Mouse (Mus musculus): Measurements from ENCODE around the gene Kif16b. TPM values are rescaled to one million over a fixed set of nuclear protein-coding genes. Genes with fewer than 3 reads are reported as not detected.

The Kif16b gene
- total and polyA plus RNA-seq, 3 experiments: 10.7 to 32.0 (median 13.0) TPM

DNA sequence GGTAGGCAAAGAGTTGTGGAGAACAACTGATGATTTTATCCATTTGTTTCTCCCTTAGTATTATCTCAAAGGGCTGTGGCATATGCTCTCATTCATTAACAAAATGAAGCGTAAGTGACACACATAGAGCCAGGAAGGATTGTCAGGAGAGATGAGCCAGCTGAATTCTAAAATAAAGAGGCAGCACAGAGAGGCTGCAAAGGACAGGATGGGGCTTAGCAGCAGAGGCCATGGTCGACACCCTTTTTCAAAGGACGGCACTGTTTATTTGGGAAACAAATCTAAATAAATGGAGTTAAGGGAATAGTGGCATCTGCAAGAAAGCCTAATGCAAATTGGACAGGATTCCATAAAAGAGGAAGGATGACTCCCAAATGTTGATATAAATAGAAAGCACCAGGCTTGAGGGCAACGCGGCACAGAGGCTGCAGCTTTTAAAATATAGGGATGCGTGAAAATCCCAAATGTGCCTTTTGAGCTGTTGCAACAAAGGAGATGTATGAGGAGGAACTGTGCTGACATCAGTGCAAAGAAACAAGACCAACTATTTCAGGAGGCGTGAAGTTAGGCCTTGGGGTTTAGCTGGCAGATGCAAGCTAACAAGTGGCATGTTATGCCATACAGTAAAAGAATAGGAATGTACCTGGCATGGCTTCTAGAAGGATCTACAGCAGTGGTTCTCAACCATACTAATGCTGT is 265.6 kb downstream of the Kif16b start:
- peaks cover 2 to 8% of the 10 kb centered on the region in 2 experiments; a peak in 3 of 4 replicates for H3K4me1 ChIP-seq (ENCODE audit: control insufficient read depth in 1 of 2, insufficient read depth in 2 of 2, low read length in 2 of 2)
- H3K36me3 ChIP-seq (ENCODE audit: control insufficient read depth in 1 of 2, insufficient read depth in 2 of 2, low read length in 2 of 2): peaks cover 0 to 4% of the 10 kb centered on the region in 2 experiments; a peak in 2 of 4 replicates
- H3K79me2 ChIP-seq (ENCODE audit: control insufficient read depth, insufficient read depth, low read length, poor library complexity): no peaks in the 10 kb centered on the region
- no peak for DNase-seq (ENCODE audit: low read depth, low spot score)
- H3K4me3 ChIP-seq (ENCODE audit: control insufficient read depth in 1 of 2, insufficient read depth in 1 of 2, low read depth in 2 of 2, low read length in 2 of 2): no peak overlapping the region
- H3K9ac ChIP-seq (ENCODE audit: control insufficient read depth, low read depth, low read length, poor library complexity, severe bottlenecking): no peak overlapping the region
- no peaks in the 10 kb centered on the region for H3K27me3 ChIP-seq (ENCODE audit: control insufficient read depth in 1 of 2, insufficient read depth in 2 of 2, low read length in 2 of 2)
- H3K27ac ChIP-seq (ENCODE audit: control insufficient read depth, low read depth, low read length): no peak overlapping the region
- no peaks in the 10 kb centered on the region for H3K9me3 ChIP-seq (replicated peaks; ENCODE audit: insufficient read depth, low read length)
- TF ChIP-seq KAT2A (conservative IDR thresholded peaks at IDR 0.05; ENCODE audit: low read depth, low read length) (no peak), CHD1 (IDR thresholded peaks at IDR 0.05; ENCODE audit: low read depth, low read length) (no peak), MAZ (IDR thresholded peaks at IDR 0.05; ENCODE audit: low read depth, low read length) (no peak), ZMIZ1 (IDR thresholded peaks at IDR 0.05; ENCODE audit: low read depth, low read length) (no peak), POLR2A (IDR thresholded peaks at IDR 0.05; ENCODE audit: control insufficient read depth in 1 of 2, insufficient read depth in 1 of 2, low read depth in 1 of 2, low read length in 2 of 2, poor library complexity in 1 of 2) (no peak), SIN3A (IDR thresholded peaks at IDR 0.05; ENCODE audit: low read length) (no peak), GATA1 (IDR thresholded peaks at IDR 0.05; ENCODE audit: low read depth, low read length) (no peak), JUND (IDR thresholded peaks at IDR 0.05; ENCODE audit: low read depth, low read length) (no peak), MXI1 (IDR thresholded peaks at IDR 0.05; ENCODE audit: low read depth, low read length) (no peak), TCF12 (IDR thresholded peaks at IDR 0.05; ENCODE audit: low read depth, low read length) (no peak), SMC3 (IDR thresholded peaks at IDR 0.05; ENCODE audit: low read depth, low read length) (no peak), EP300 (IDR thresholded peaks at IDR 0.05; ENCODE audit: low read depth in 1 of 2, low read length in 2 of 2) (no peak), TBP (IDR thresholded peaks at IDR 0.05; ENCODE audit: low read depth, low read length) (no peak), MEF2A (IDR thresholded peaks at IDR 0.05; ENCODE audit: extremely low read depth, insufficient replicate concordance, low read depth, low read length, poor library complexity, severe bottlenecking) (no peak), MAFK (IDR thresholded peaks at IDR 0.05; ENCODE audit: borderline replicate concordance, low read depth, low read length) (no peak), MYC (IDR thresholded peaks at IDR 0.05; ENCODE audit: low read depth, low read length) (no peak)

DNA sequence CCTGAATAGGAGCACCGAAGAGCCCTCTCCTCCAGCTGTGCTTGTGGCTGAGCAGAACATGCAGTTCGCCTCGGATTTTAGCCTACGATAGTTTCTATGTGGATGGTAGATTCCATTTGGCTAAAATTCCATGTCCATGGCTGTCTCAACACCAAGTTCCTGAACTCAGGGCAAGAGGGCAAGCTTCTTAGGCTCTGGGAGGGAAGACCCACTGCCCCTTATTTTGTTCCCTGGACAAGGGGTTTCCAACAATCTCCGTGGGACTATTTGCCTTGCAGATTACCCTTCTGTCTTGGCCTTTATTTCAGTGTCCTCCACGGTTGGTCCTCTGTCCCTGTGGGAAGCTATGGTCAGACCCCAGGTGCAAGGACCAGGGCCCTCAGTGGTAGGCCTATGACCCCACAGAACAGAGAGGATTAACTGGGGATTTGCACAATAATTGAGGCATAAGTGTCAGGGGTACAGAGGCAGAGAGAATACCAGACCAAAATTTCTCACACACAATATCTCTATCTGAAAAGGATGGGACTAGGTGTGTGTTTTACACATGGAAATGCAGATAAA is 267.3 kb downstream of the Kif16b start:
- TF ChIP-seq RCOR1 (IDR thresholded peaks at IDR 0.05; ENCODE audit: low read depth, low read length) (no peak), UBTF (IDR thresholded peaks at IDR 0.05; ENCODE audit: borderline replicate concordance, insufficient read depth, low read depth, low read length) (no peak), BHLHE40 (IDR thresholded peaks at IDR 0.05; ENCODE audit: borderline replicate concordance, low read depth, low read length) (no peak), CHD2 (IDR thresholded peaks at IDR 0.05; ENCODE audit: low read length) (no peak), POLR2AphosphoS2 (IDR thresholded peaks at IDR 0.05; ENCODE audit: low read length) (no peak), MEF2A (IDR thresholded peaks at IDR 0.05; ENCODE audit: extremely low read depth, insufficient replicate concordance, low read depth, low read length, poor library complexity, severe bottlenecking) (no peak), RAD21 (IDR thresholded peaks at IDR 0.05; ENCODE audit: low read depth, low read length) (no peak), TBP (IDR thresholded peaks at IDR 0.05; ENCODE audit: low read depth, low read length) (no peak)
- Histone ChIP-seq H3K9me3 (replicated peaks; ENCODE audit: insufficient read depth, low read length) (no peaks in the 10 kb centered on the region), H3K4me1 (ENCODE audit: control insufficient read depth in 1 of 2, insufficient read depth in 2 of 2, low read length in 2 of 2) (peaks cover 2 to 8% of the 10 kb centered on the region in 2 experiments; a peak in 3 of 4 replicates), H3K27ac (ENCODE audit: control insufficient read depth, low read depth, low read length) (no peak overlapping the region), H3K9ac (ENCODE audit: control insufficient read depth, low read depth, low read length, poor library complexity, severe bottlenecking) (no peak overlapping the region), H3K4me3 (ENCODE audit: control insufficient read depth in 1 of 2, insufficient read depth in 1 of 2, low read depth in 2 of 2, low read length in 2 of 2) (no peak overlapping the region), H3K79me2 (ENCODE audit: control insufficient read depth, insufficient read depth, low read length, poor library complexity) (no peaks in the 10 kb centered on the region), H3K27me3 (ENCODE audit: control insufficient read depth in 1 of 2, insufficient read depth in 2 of 2, low read length in 2 of 2) (no peaks in the 10 kb centered on the region), H3K36me3 (ENCODE audit: control insufficient read depth in 1 of 2, insufficient read depth in 2 of 2, low read length in 2 of 2) (peaks cover 0 to 4% of the 10 kb centered on the region in 2 experiments; a peak in 2 of 4 replicates)
- no peak for DNase-seq (ENCODE audit: low read depth, low spot score)
